In genomic region chr5:92489503-92489902, GRCm38 (mm10) we compare ENCODE assay signal across 8 mouse cellular contexts. TPM values are rescaled to one million over a fixed set of nuclear protein-coding genes. Genes with fewer than 3 reads are reported as not detected.
DNase-seq lines count a peak whose midpoint lies in the region; ATAC-seq lines count a peak whose summit lies in the region.

No protein-coding gene starts in this region.

- H3K27ac ChIP-seq in neural tube, embryonic 13.5 days (replicated peaks) = 0 out of 2 replicates have a peak overlapping the region, but pooled peaks have one; percentile 13
- H3K27ac ChIP-seq in stomach, embryonic 14.5 days (ENCODE audit: low read length) = peak overlapping the region; percentile 77
- H3K27ac ChIP-seq in midbrain, embryonic 10.5 days (replicated peaks) = no peak overlapping the region

- H3K27me3 ChIP-seq in neural tube, embryonic 13.5 days = no peaks in the 10 kb centered on the region
- no peaks in the 10 kb centered on the region for H3K27me3 ChIP-seq in stomach, embryonic 14.5 days (ENCODE audit: control insufficient read depth, insufficient read depth, low read length)
- no peaks in the 10 kb centered on the region for H3K27me3 ChIP-seq in midbrain, embryonic 10.5 days (ENCODE audit: low read depth, poor library complexity, severe bottlenecking)

- 68% methylated on average over 4 of the region's 4 CpGs for WGBS in neural tube, embryonic 13.5 days
- WGBS in stomach, embryonic 14.5 days = 36% methylated on average over 4 of the region's 4 CpGs
- 86% methylated on average over 4 of the region's 4 CpGs for WGBS in midbrain, embryonic 10.5 days

- H3K9ac ChIP-seq in neural tube, embryonic 13.5 days = 0 out of 2 replicates have a peak overlapping the region, but pooled peaks have one; percentile 17
- no peak overlapping the region for H3K9ac ChIP-seq in stomach, embryonic 14.5 days (replicated peaks; ENCODE audit: low read depth, low read length)

- peak; percentile 41 to 51 for DNase-seq in cerebellum, adult 18-20 months
- DNase-seq in neural tube, embryonic 10.5 days (ENCODE audit: extremely low spot score, low spot score) = no peak
- DNase-seq in liver = peak; percentile 31
- DNase-seq in layer of hippocampus, adult 18-20 months (ENCODE audit: low spot score in 2 of 2) = no peak
- no peak for DNase-seq in midbrain, embryonic 10.5 days (ENCODE audit: low spot score)

- peaks cover 31% of the 10 kb centered on the region for H3K4me1 ChIP-seq in neural tube, embryonic 13.5 days (replicated peaks)
- H3K4me1 ChIP-seq in stomach, embryonic 14.5 days (ENCODE audit: control insufficient read depth, insufficient read depth, low read length) = peaks cover 33% of the 10 kb centered on the region
- H3K4me1 ChIP-seq in midbrain, embryonic 10.5 days = peaks cover 11% of the 10 kb centered on the region; the same call in 1 of the 2 replicates

- H3K9me3 ChIP-seq in neural tube, embryonic 13.5 days = no peaks in the 10 kb centered on the region
- H3K9me3 ChIP-seq in stomach, embryonic 14.5 days (ENCODE audit: control insufficient read depth, low read depth, low read length) = no peaks in the 10 kb centered on the region
- H3K9me3 ChIP-seq in midbrain, embryonic 10.5 days (replicated peaks) = 0 out of 2 replicates have a peak, but pooled peaks cover 7% of the 10 kb centered on the region

- H3K4me3 ChIP-seq in neural tube, embryonic 13.5 days = no peak overlapping the region
- no peak overlapping the region for H3K4me3 ChIP-seq in stomach, embryonic 14.5 days (ENCODE audit: low read depth, low read length)
- H3K4me3 ChIP-seq in midbrain, embryonic 10.5 days = no peak overlapping the region

- H3K4me2 ChIP-seq in neural tube, embryonic 13.5 days = no peak overlapping the region
- no peak overlapping the region for H3K4me2 ChIP-seq in stomach, embryonic 14.5 days (replicated peaks; ENCODE audit: low read depth, low read length)

- H3K36me3 ChIP-seq in neural tube, embryonic 13.5 days = peaks cover 27% of the 10 kb centered on the region
- H3K36me3 ChIP-seq in stomach, embryonic 14.5 days (ENCODE audit: control insufficient read depth, insufficient read depth, low read length) = no peaks in the 10 kb centered on the region; the same call in 1 of the 2 replicates
- H3K36me3 ChIP-seq in midbrain, embryonic 10.5 days = peaks cover 23% of the 10 kb centered on the region

- no peak for ATAC-seq in cerebellum, adult (ENCODE audit: insufficient number of reproducible peaks, low FRiP score, low TSS enrichment)
- peak; percentile 45; the same call in 1 of the 2 replicates for ATAC-seq in neural tube, embryonic 13.5 days (ENCODE audit: low read depth)
- peak; percentile 35; the same call in 1 of the 2 replicates for ATAC-seq in stomach, embryonic 14.5 days (ENCODE audit: insufficient number of reproducible peaks, insufficient read depth, low FRiP score, low read depth)

RNA-seq across cellular contexts. Expression of gene Scarb2, which starts 17.1 kb away (rescaled TPM):
- 18.8 and 18.9 TPM in 2 replicates for polyA plus RNA-seq in neural tube, embryonic 13.5 days (2015; fragmentation: Nextera tagmentation; extraction: Ambion mirVana)
- 13.0 and 13.1 TPM in 2 replicates for polyA plus RNA-seq in stomach, embryonic 14.5 days (2014; fragmentation: Nextera tagmentation; extraction: Ambion mirVana)
- total RNA-seq in layer of hippocampus, adult 18-20 months (2021) = 10 to 100 TPM; 92.7 to 93.2 TPM
- polyA plus RNA-seq in midbrain, embryonic 10.5 days (2016; fragmentation: Nextera tagmentation; extraction: Ambion mirVana) = 9.3 and 11.8 TPM in 2 replicates

RNA-seq across cellular contexts. Expression of gene Nup54, which starts 54.5 kb away (rescaled TPM):
- polyA plus RNA-seq in neural tube, embryonic 13.5 days (2015; fragmentation: Nextera tagmentation; extraction: Ambion mirVana) = 43.7 and 50.4 TPM in 2 replicates
- polyA plus RNA-seq in stomach, embryonic 14.5 days (2014; fragmentation: Nextera tagmentation; extraction: Ambion mirVana) = 53.5 and 55.2 TPM in 2 replicates
- 10 to 100 TPM; 29.6 to 32.0 TPM for total RNA-seq in layer of hippocampus, adult 18-20 months (2021)
- polyA plus RNA-seq in midbrain, embryonic 10.5 days (2016; fragmentation: Nextera tagmentation; extraction: Ambion mirVana) = 63.4 and 70.0 TPM in 2 replicates

Comparison
In these comparisons a context has a peak if more than half of its experiments do, and no peak if none do; other contexts are left out.
1. DNase-seq: peak in cerebellum, adult 18-20 months (2 of 2) and liver (single experiment); none in neural tube, embryonic 10.5 days (single experiment), layer of hippocampus, adult 18-20 months (0 of 2) and midbrain, embryonic 10.5 days (single experiment).